Mouse (Mus musculus) embryonic fibroblast, embryonic 13.5 days (primary cell): Measurements from ENCODE around the gene Twf1.

ENCODE experiments used
- CTCF ChIP-seq: IDR thresholded peaks from 2 replicates; pipeline ENCODE4 v1.5.1; 2011; ENCODE audit warnings: mild to moderate bottlenecking, control low read depth, low read length, moderate library complexity, borderline replicate concordance; ENCODE audit not compliant: insufficient read depth
- POLR2A ChIP-seq: IDR thresholded peaks from 2 replicates; pipeline ENCODE4 v1.6.1; 2011; ENCODE audit warnings: low read depth, mild to moderate bottlenecking, control low read depth, low read length, moderate library complexity

- TF ChIP-seq CTCF: no peak
- TF ChIP-seq POLR2A: no peak
Measured at GRCm38 (mm10) chr15:94553536-94553935, 36.2 kb downstream of the Twf1 start.
